Mouse (Mus musculus) thymus, adult 2 months (tissue): ENCODE results near the gene Olfr73. TPM values are rescaled to one million over a fixed set of nuclear protein-coding genes. Genes with fewer than 3 reads are reported as not detected.
"Not testable (repeated sequence)": the region's sequence is repeated elsewhere in the genome, so short reads cannot be mapped to it uniquely, and the experiment has no call there.

ENCODE experiments used
- DNase-seq: peaks from one replicate; pipeline ENCODE4 v3.0.0; 2021
- H3K27ac ChIP-seq: fragments of 200-500 bp; 2 replicates; pipeline ENCODE4 v1.5.1; 2012; ENCODE audit warnings: low read length, control low read depth; ENCODE audit not compliant: control insufficient read depth, insufficient read depth
- H3K27me3 ChIP-seq: fragments of 200-500 bp; 2 replicates; pipeline ENCODE4 v1.6.1; 2012; ENCODE audit warnings: mild to moderate bottlenecking, low read length, moderate library complexity, mixed read lengths; ENCODE audit not compliant: control insufficient read depth, insufficient read depth
- H3K36me3 ChIP-seq: fragments of 200-500 bp; 2 replicates; pipeline ENCODE4 v1.6.1; 2012; ENCODE audit warnings: mild to moderate bottlenecking, low read length, moderate library complexity; ENCODE audit not compliant: control insufficient read depth, insufficient read depth
- H3K4me1 ChIP-seq: fragments of 200-500 bp; replicated peaks from 2 replicates; pipeline ENCODE4 v1.6.1; 2012; ENCODE audit warnings: low read length; ENCODE audit not compliant: control insufficient read depth, insufficient read depth
- H3K4me3 ChIP-seq: fragments of 200-500 bp; 2 replicates; pipeline ENCODE4 v1.5.1; 2012; ENCODE audit warnings: mild to moderate bottlenecking, low read length, control low read depth, moderate library complexity; ENCODE audit not compliant: control insufficient read depth, insufficient read depth
- CTCF ChIP-seq: fragments of 200-500 bp; IDR thresholded peaks from 2 replicates; pipeline ENCODE4 v1.5.1; 2012; ENCODE audit warnings: mild to moderate bottlenecking, control low read depth, low read length, moderate library complexity, borderline replicate concordance; ENCODE audit not compliant: control insufficient read depth, poor library complexity, insufficient read depth; ENCODE audit errors: extremely low read depth
- POLR2A ChIP-seq: fragments of 200-500 bp; IDR thresholded peaks from 2 replicates; pipeline ENCODE4 v1.6.1; 2012; ENCODE audit warnings: mild to moderate bottlenecking, low read length, control low read depth, moderate library complexity; ENCODE audit not compliant: control insufficient read depth, poor library complexity, insufficient read depth; ENCODE audit errors: extremely low read depth
- WGBS: fragments of 180-500 bp; shearing (Covaris S2); methylation state at CpG from one replicate; pipeline ENCODE4 v1.1.7; 2018; 5-methylcytosine and 5-hydroxymethylcytosine counted together
- polyA plus RNA-seq: library from polyadenylated mRNA; depleted of rRNA; stranded (reverse); fragments of >200 nt; gene quantifications from 2 replicates; pipeline ENCODE4 v1.2.3, GENCODE M21; 2012; rRNA removed

The Olfr73 gene
- not detected in 2 replicates for polyA plus RNA-seq

- no peaks in the 10 kb centered on the region for H3K4me1 ChIP-seq
- no peak within 1 kb of the TSS for H3K4me3 ChIP-seq
- TF ChIP-seq POLR2A, result no peak
- TF ChIP-seq CTCF, result no peak
- no peak for DNase-seq
- H3K36me3 ChIP-seq, result no peaks in the 10 kb centered on the region
- no peak within 1 kb of the TSS for H3K27ac ChIP-seq
- H3K27me3 ChIP-seq, result no peaks in the 10 kb centered on the region
These were observed at the start of gene Olfr73 for GRCm38 (mm10) chr2:88037599-88037998. Gene Olfr73 (minus strand): TSS chr2:88037699.

GRCm38 (mm10) chr2:88071730-88072129 lies 34.2 kb upstream of the Olfr73 start, which contains the start of gene Olfr1163:
Gene Olfr1163 (minus strand): TSS chr2:88071830.
- no peak for DNase-seq
- H3K4me3 ChIP-seq, result no peak within 1 kb of the TSS
- TF ChIP-seq CTCF, result no peak
- no peak for TF ChIP-seq POLR2A
- no peaks in the 10 kb centered on the region for H3K36me3 ChIP-seq
- no peak within 1 kb of the TSS for H3K27ac ChIP-seq
- no peaks in the 10 kb centered on the region for H3K27me3 ChIP-seq
- H3K4me1 ChIP-seq, result no peaks in the 10 kb centered on the region

- WGBS, result 87% methylated on average over 2 of the region's 2 CpGs
- Histone ChIP-seq H3K27ac (no peak overlapping the region), H3K27me3 (no peaks in the 10 kb centered on the region), H3K36me3 (no peaks in the 10 kb centered on the region), H3K4me1 (no peaks in the 10 kb centered on the region), H3K4me3 (no peak overlapping the region)
- TF ChIP-seq CTCF, result no peak
- TF ChIP-seq POLR2A, result no peak
- no peak for DNase-seq
These were observed 26.1 kb upstream of the Olfr73 start for GRCm38 (mm10) chr2:88063587-88063986.

GRCm38 (mm10) chr2:88051029-88051428 lies 13.5 kb upstream of the Olfr73 start, which contains the start of gene Olfr1162:
Gene Olfr1162 (minus strand): TSS chr2:88051129.
- H3K27ac ChIP-seq, result no peak within 1 kb of the TSS

GRCm38 (mm10) chr2:88022474-88022873 lies 15.0 kb downstream of the Olfr73 start, which contains the start of gene Olfr1161:
Gene Olfr1161 (plus strand): TSS chr2:88022774.
- H3K27ac ChIP-seq, H3K36me3 ChIP-seq, H3K27me3 ChIP-seq, H3K4me3 ChIP-seq, DNase-seq, H3K4me1 ChIP-seq: not testable (repeated sequence)
- 82% methylated on average over 1 of the region's 1 CpGs for WGBS

More at GRCm38 (mm10) chr2:88051029-88051428, 13.5 kb upstream of the Olfr73 start, which contains the start of gene Olfr1162:
- Histone ChIP-seq H3K36me3 (no peaks in the 10 kb centered on the region), H3K4me3 (no peak within 1 kb of the TSS), H3K27me3 (no peaks in the 10 kb centered on the region), H3K4me1 (no peaks in the 10 kb centered on the region)
- 84% methylated on average over 1 of the region's 1 CpGs for WGBS
- no peak for TF ChIP-seq POLR2A
- TF ChIP-seq CTCF, result no peak
- no peak for DNase-seq

GRCm38 (mm10) chr2:88007515-88008318 lies 29.8 kb downstream of the Olfr73 start, which contains the start of gene Olfr1160:
Gene Olfr1160 (minus strand): TSS chr2:88008268.
- Histone ChIP-seq H3K36me3 (no peaks in the 10 kb centered on the region), H3K27me3 (no peaks in the 10 kb centered on the region), H3K27ac (no peak within 1 kb of the TSS), H3K4me3 (no peak within 1 kb of the TSS), H3K4me1 (no peaks in the 10 kb centered on the region)
- TF ChIP-seq CTCF (no peak), POLR2A (no peak)
- no peak for DNase-seq

GRCm38 (mm10) chr2:87989813-87990212 lies 47.7 kb downstream of the Olfr73 start, which contains the start of gene Olfr1158:
Gene Olfr1158 (plus strand): TSS chr2:87990113.
- no peak within 1 kb of the TSS for H3K4me3 ChIP-seq
- no peak for DNase-seq
- TF ChIP-seq CTCF, result no peak
- TF ChIP-seq POLR2A, result no peak
- H3K36me3 ChIP-seq, result no peaks in the 10 kb centered on the region
- H3K27ac ChIP-seq, result no peak within 1 kb of the TSS
- H3K4me1 ChIP-seq, result no peaks in the 10 kb centered on the region
- no peaks in the 10 kb centered on the region for H3K27me3 ChIP-seq

Other genes with a start within 250 kb of the Olfr73 start
- not detected in 2 replicates for gene Olfr1143, start 237.1 kb downstream of the Olfr73 start, polyA plus RNA-seq
- gene Olfr1145, start 227.9 kb downstream of the Olfr73 start, polyA plus RNA-seq, result not detected in 2 replicates
- gene Olfr1148, start 207.2 kb downstream of the Olfr73 start, polyA plus RNA-seq, result not detected in 2 replicates
- gene Olfr1150-ps1, start 193.7 kb downstream of the Olfr73 start, polyA plus RNA-seq, result not detected in 2 replicates
- not detected in 2 replicates for gene Olfr1151, start 181.8 kb downstream of the Olfr73 start, polyA plus RNA-seq
- not detected in 2 replicates for gene Olfr1152, start 171.2 kb downstream of the Olfr73 start, polyA plus RNA-seq
- gene Olfr1153, start 142.7 kb downstream of the Olfr73 start, polyA plus RNA-seq, result not detected in 2 replicates
- not detected in 2 replicates for gene Olfr1154, start 132.5 kb downstream of the Olfr73 start, polyA plus RNA-seq
- not detected in 2 replicates for gene Olfr1155, start 92.6 kb downstream of the Olfr73 start, polyA plus RNA-seq
- not detected in 2 replicates for gene Olfr1156, start 84.6 kb downstream of the Olfr73 start, polyA plus RNA-seq
- not detected in 2 replicates for gene Olfr1157, start 69.4 kb downstream of the Olfr73 start, polyA plus RNA-seq
- gene Olfr74, start 63.0 kb downstream of the Olfr73 start, polyA plus RNA-seq, result not detected in 2 replicates
- gene Olfr1158, start 47.6 kb downstream of the Olfr73 start, polyA plus RNA-seq, result not detected in 2 replicates
- gene Olfr1160, start 29.4 kb downstream of the Olfr73 start, polyA plus RNA-seq, result not detected in 2 replicates
- gene Olfr1161, start 14.9 kb downstream of the Olfr73 start, polyA plus RNA-seq, result not detected in 2 replicates
- gene Olfr1162, start 13.4 kb upstream of the Olfr73 start, polyA plus RNA-seq, result not detected in 2 replicates
- not detected in 2 replicates for gene Olfr1163, start 34.1 kb upstream of the Olfr73 start, polyA plus RNA-seq
- not detected in 2 replicates for gene Olfr1164, start 56.3 kb upstream of the Olfr73 start, polyA plus RNA-seq
- gene Olfr1166, start 90.6 kb upstream of the Olfr73 start, polyA plus RNA-seq, result not detected in 2 replicates
- gene Olfr1167, start 117.5 kb upstream of the Olfr73 start, polyA plus RNA-seq, result not detected in 2 replicates
- not detected in 2 replicates for gene Olfr1168, start 144.2 kb upstream of the Olfr73 start, polyA plus RNA-seq
- not detected in 2 replicates for gene Olfr1170, start 190.6 kb upstream of the Olfr73 start, polyA plus RNA-seq
- gene Olfr1173, start 242.2 kb upstream of the Olfr73 start, polyA plus RNA-seq, result not detected in 2 replicates